Mouse (Mus musculus): Measurements from ENCODE around the gene Trim17. TPM values are rescaled to one million over a fixed set of nuclear protein-coding genes. Genes with fewer than 3 reads are reported as not detected.

Gene Trim17
- polyA plus RNA-seq, 1 experiment from 2014 or later, result 0.26 TPM

GRCm38 (mm10) chr11:58965001-58965760 lies 10.7 kb downstream of the Trim17 start:
- POLR2A ChIA-PET, result no interaction called here
- ATAC-seq (no peak), DNase-seq (ENCODE audit: low read depth, low spot score) (no peak)
- no peak for TF ChIP-seq CTCF (IDR thresholded peaks at IDR 0.05)
- in situ Hi-C loops (cut with MboI; ENCODE audit: low pct_unique_long_range_greater_than_20kb), result no loop called here
- H3K27me3 ChIP-seq, result no peaks in the 10 kb centered on the region
- CTCF ChIA-PET, result no interaction called here

DNA sequence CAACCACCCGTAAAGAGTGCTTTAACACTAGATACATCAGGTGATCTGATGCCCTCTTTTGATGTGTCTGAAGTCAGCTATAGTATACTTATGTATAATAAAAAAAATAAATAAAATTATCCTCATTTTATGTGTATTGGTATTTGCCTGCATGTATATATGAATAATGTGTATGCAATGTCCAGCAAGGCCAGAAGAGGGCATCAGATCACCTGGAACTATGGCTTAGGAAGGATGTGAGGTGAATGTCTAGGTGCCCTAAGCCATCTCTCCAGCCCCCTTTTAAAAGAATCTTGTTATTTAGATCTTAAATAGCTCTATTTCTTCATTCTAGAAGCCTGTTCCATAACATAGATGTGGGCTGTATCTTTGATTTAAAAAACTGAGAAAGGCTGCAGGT lies 12.9 kb downstream of the Trim17 start:
- POLR2A ChIA-PET, result interaction anchor here (0.9 kb wide), 1 partner anchor 11 kb away, joined by 3 read pairs; no protein-coding TSS in a partner anchor
- ATAC-seq (no peak), DNase-seq (ENCODE audit: low read depth, low spot score) (no peak)
- no peak for TF ChIP-seq CTCF (IDR thresholded peaks at IDR 0.05)
- no peaks in the 10 kb centered on the region for H3K27me3 ChIP-seq
- in situ Hi-C loops (cut with MboI; ENCODE audit: low pct_unique_long_range_greater_than_20kb), result no loop called here
- CTCF ChIA-PET, result interaction anchor here (0.8 to 1.8 kb wide), 3 partner anchors 10 to 23 kb away, joined by 3 to 8 read pairs (median 5); partner anchors contain the start of gene Trim11

DNA sequence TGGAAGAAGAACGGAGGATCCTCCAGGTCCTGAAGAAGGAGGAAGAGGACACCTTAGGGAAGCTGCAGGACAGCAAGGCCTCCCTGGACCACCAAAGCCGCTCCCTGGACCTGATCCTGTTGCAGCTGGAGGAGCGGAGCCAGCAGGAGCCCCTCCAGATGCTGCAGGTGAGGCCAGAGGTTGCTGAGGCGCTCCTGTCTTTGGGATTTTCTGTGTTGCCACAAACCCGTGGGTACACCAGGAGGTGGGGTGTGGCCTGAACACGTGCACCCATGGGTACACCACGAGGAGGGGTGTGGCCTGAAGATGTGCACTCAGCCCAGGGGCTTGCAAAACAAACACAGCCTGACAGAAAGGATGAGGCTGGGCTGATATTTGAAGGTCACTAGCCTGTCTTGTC lies 14.1 kb downstream of the Trim17 start:
- ChIA-PET CTCF (no interaction called here), POLR2A (interaction anchor here (1.6 kb wide), 1 partner anchor 9 kb away, joined by 4 read pairs; no protein-coding TSS in a partner anchor)
- in situ Hi-C loops (cut with MboI; ENCODE audit: low pct_unique_long_range_greater_than_20kb), result no loop called here
- no peak for TF ChIP-seq CTCF (IDR thresholded peaks at IDR 0.05)
- ATAC-seq (no peak), DNase-seq (ENCODE audit: low read depth, low spot score) (no peak)
- no peaks in the 10 kb centered on the region for H3K27me3 ChIP-seq

DNA sequence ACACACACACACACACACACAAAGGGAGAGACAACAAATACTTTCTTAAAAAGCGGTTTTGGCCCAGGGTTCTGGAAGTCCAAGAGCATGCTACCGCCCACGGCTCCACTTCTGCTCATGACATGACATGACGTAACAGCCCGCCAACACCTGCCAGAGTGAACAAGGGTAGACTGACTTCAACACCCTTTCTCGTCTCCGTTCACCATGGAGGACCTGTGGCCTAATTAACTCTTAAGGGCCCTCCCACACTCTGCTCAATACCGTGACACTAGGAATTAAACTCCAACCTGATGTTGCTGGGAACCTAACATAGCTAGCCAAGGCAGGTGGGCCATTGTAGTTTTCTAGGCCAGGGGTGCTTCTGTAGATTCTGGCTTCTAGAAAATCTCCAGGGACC lies 14.5 kb downstream of the Trim17 start:
- DNase-seq (ENCODE audit: low read depth, low spot score), result no peak
- ATAC-seq, result no peak
- ChIA-PET POLR2A (interaction anchor here (1.6 kb wide), 1 partner anchor 9 kb away, joined by 4 read pairs; no protein-coding TSS in a partner anchor), CTCF (interaction anchor here (0.7 kb wide), 1 partner anchor 13 kb away, joined by 3 read pairs; no protein-coding TSS in a partner anchor)
- H3K27me3 ChIP-seq, result no peaks in the 10 kb centered on the region
- in situ Hi-C loops (cut with MboI; ENCODE audit: low pct_unique_long_range_greater_than_20kb), result no loop called here
- no peak for TF ChIP-seq CTCF (IDR thresholded peaks at IDR 0.05)

- no peaks in the 10 kb centered on the region for H3K27me3 ChIP-seq
- POLR2A ChIA-PET, result interaction anchor here (1.6 kb wide), 1 partner anchor 10 kb away, joined by 4 read pairs; no protein-coding TSS in a partner anchor
- ATAC-seq (no peak), DNase-seq (ENCODE audit: low read depth, low spot score) (no peak)
- CTCF ChIA-PET, result interaction anchor here (0.6 to 1.3 kb wide), 4 partner anchors 9 to 125 kb away, joined by 3 to 5 read pairs (median 4); no protein-coding TSS in a partner anchor
- TF ChIP-seq CTCF (IDR thresholded peaks at IDR 0.05), result no peak
- in situ Hi-C loops (cut with MboI; ENCODE audit: low pct_unique_long_range_greater_than_20kb), result no loop called here
These were observed 15.2 kb downstream of the Trim17 start for GRCm38 (mm10) chr11:58969659-58970058.

GRCm38 (mm10) chr11:58970831-58971530 lies 16.5 kb downstream of the Trim17 start:
- in situ Hi-C loops (cut with MboI; ENCODE audit: low pct_unique_long_range_greater_than_20kb), result no loop called here
- ChIA-PET CTCF (interaction anchor here (1.3 kb wide), 2 partner anchors 8 to 11 kb away, joined by 4 to 5 read pairs; no protein-coding TSS in a partner anchor), POLR2A (no interaction called here)
- DNase-seq (ENCODE audit: low read depth, low spot score) (no peak), ATAC-seq (no peak)
- no peaks in the 10 kb centered on the region for H3K27me3 ChIP-seq
- no peak for TF ChIP-seq CTCF (IDR thresholded peaks at IDR 0.05)

DNA sequence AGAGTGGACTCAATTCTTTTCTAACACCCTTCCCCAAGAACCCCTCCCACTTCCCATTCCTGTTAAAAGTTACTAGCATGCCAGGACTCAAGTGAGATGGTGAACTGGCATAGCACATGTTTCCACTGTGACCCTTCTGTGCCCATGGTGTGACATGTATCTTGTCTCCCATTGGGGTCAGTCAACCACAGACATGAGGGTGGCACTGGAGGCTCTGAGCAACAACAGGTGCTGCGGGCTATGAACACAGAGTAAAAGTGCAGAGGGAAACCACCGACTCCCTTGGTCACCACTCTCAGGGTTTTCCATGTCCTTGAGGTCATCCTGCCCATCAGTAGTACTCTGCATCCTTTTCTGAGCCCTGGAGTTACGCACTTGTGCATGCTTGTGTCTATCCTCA lies 17.3 kb downstream of the Trim17 start:
- ChIA-PET POLR2A (interaction anchor here (0.6 kb wide), 1 partner anchor 780 kb away, joined by 3 read pairs; no protein-coding TSS in a partner anchor), CTCF (no interaction called here)
- DNase-seq (ENCODE audit: low read depth, low spot score) (no peak), ATAC-seq (no peak)
- TF ChIP-seq CTCF (IDR thresholded peaks at IDR 0.05), result no peak
- no peaks in the 10 kb centered on the region for H3K27me3 ChIP-seq
- in situ Hi-C loops (cut with MboI; ENCODE audit: low pct_unique_long_range_greater_than_20kb), result no loop called here

DNA sequence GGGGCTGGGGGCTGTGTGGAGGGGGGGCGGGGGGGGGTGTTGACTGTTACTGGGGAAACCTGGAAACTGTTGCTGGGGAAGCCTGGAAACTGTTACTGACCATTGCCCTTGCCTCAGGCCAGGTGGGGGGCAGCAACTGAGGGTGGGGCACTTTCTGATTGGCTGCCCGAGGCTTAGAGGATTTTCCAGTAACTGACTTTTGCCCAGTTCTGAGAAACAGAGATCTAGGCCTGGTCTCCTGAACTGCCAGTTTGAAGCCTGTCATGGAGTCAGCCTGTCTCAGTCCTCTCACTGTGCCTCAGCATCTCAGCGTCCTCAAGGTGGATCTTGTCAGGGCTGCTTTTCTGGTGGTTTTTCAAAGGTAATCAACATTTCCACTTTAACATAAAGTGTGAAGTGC lies 19.9 kb downstream of the Trim17 start:
- DNase-seq (ENCODE audit: low read depth, low spot score) (no peak), ATAC-seq (no peak)
- in situ Hi-C loops (cut with MboI; ENCODE audit: low pct_unique_long_range_greater_than_20kb), result no loop called here
- H3K27me3 ChIP-seq, result no peaks in the 10 kb centered on the region
- TF ChIP-seq CTCF (IDR thresholded peaks at IDR 0.05), result no peak
- CTCF ChIA-PET, result no interaction called here
- POLR2A ChIA-PET, result no interaction called here

GRCm38 (mm10) chr11:58977150-58977549 lies 22.7 kb downstream of the Trim17 start:
- POLR2A ChIA-PET, result interaction anchor here (1.1 kb wide), 2 partner anchors 21 to 22 kb away, joined by 3 to 4 read pairs; partner anchors contain the start of genes Hist3h2a and Trim17
- TF ChIP-seq CTCF (IDR thresholded peaks at IDR 0.05), result no peak
- no peak for DNase-seq (ENCODE audit: low read depth, low spot score)

GRCm38 (mm10) chr11:58977607-58978026 lies 23.1 kb downstream of the Trim17 start:
- no peak for ATAC-seq
- no peak for TF ChIP-seq CTCF (IDR thresholded peaks at IDR 0.05)
- POLR2A ChIA-PET, result interaction anchor here (0.6 to 1.4 kb wide), 4 partner anchors 11 to 73 kb away, joined by 3 to 4 read pairs (median 4); partner anchors contain the start of genes Hist3h2a and Trim17
- in situ Hi-C loops (cut with MboI; ENCODE audit: low pct_unique_long_range_greater_than_20kb), result no loop called here
- CTCF ChIA-PET, result interaction anchor here (0.9 to 3.0 kb wide), 5 partner anchors 10 to 63 kb away, joined by 3 to 8 read pairs (median 8); partner anchors contain the start of genes Hist3h2a and Trim17
- H3K27me3 ChIP-seq, result no peaks in the 10 kb centered on the region
- no peak for DNase-seq (ENCODE audit: low read depth, low spot score)

More at GRCm38 (mm10) chr11:58977150-58977549, 22.7 kb downstream of the Trim17 start:
- in situ Hi-C loops (cut with MboI; ENCODE audit: low pct_unique_long_range_greater_than_20kb), result no loop called here
- no peaks in the 10 kb centered on the region for H3K27me3 ChIP-seq
- peak; percentile 40 for ATAC-seq
- CTCF ChIA-PET, result interaction anchor here (0.9 to 3.0 kb wide), 4 partner anchors 10 to 49 kb away, joined by 3 to 8 read pairs (median 7); partner anchors contain the start of genes Hist3h2a and Trim17
